Mouse (Mus musculus) mature B cell (primary cell): ENCODE measurements around the gene Gm21891.
"Not testable (repeated sequence)": the region's sequence is repeated elsewhere in the genome, so short reads cannot be mapped to it uniquely, and the experiment has no call there.

Source experiments
- in situ Hi-C: fragments of 300-500 bp; cut with MboI; formaldehyde crosslinking; loops from 2 replicates; pipeline ENCODE4 v1.14.3; 2019

Gm21891 gene

DNA sequence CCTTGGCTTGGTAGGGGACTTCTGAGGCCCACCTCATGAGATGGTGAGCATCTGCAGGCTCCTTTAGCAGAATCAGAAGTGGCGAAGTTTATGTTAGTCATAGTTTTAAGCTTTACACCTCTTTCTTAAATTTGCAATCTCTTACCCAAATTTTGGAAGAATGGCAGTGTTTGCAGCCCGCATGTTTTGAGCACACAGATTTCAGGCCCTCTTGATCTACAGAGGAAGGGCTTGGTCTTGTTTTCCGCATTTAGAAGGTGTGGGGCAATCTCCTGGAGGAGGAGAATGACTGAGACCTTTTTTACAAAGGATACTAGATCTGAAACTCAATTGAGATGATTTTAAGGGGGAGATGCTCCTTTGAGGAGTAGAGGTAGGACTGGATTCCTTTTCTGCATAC lies at the start of gene Gm21891:
Gene Gm21891 (minus strand): TSS at position 101 of the 400 bp plus-strand sequence.
- in situ Hi-C loops, result not testable (repeated sequence)

GRCm38 (mm10) chrY:13161668-13162067 lies 28.4 kb upstream of the Gm21891 start, which contains the start of gene Gm21425:
Gm21425 (plus strand) TSS chrY:13161968.
- in situ Hi-C loops, result not testable (repeated sequence)
